Mouse (Mus musculus) embryonic facial prominence, embryonic 14.5 days (tissue): ENCODE results near the gene 1700102P08Rik. TPM values are rescaled to one million over a fixed set of nuclear protein-coding genes. Genes with fewer than 3 reads are reported as not detected.

Source experiments
- ATAC-seq: fragments of 200-750 bp; cut with Nextera tagmentation; 2 replicates; pipeline ENCODE4 v1.8.0; 2017; ENCODE audit warnings: low read depth, moderate number of reproducible peaks, moderate TSS enrichment
- DNase-seq: peaks from one replicate; pipeline ENCODE4 v3.0.0-alpha.2; 2015; ENCODE audit warnings: low spot score
- H3K27ac ChIP-seq: fragments of 300-500 bp; sonication (generic); replicated peaks from 2 replicates; pipeline ENCODE4 v1.5.1; 2014; ENCODE audit warnings: low read depth, mild to moderate bottlenecking, low read length, moderate library complexity
- H3K27me3 ChIP-seq: fragments of 300-500 bp; sonication (generic); replicated peaks from 2 replicates; pipeline ENCODE4 v1.6.1; 2014; ENCODE audit warnings: low read length; ENCODE audit not compliant: control insufficient read depth, insufficient read depth
- H3K36me3 ChIP-seq: fragments of 300-500 bp; sonication (generic); 2 replicates; pipeline ENCODE4 v1.6.1; 2014; ENCODE audit warnings: low read length, mixed read lengths; ENCODE audit not compliant: control insufficient read depth, insufficient read depth
- H3K4me1 ChIP-seq: fragments of 300-500 bp; sonication (generic); 2 replicates; pipeline ENCODE4 v1.6.1; 2014; ENCODE audit warnings: antibody characterized with exemption, low read length; ENCODE audit not compliant: control insufficient read depth, insufficient read depth
- H3K4me2 ChIP-seq: fragments of 300-500 bp; sonication (generic); 2 replicates; pipeline ENCODE4 v1.6.1; 2014; ENCODE audit warnings: low read depth, mild to moderate bottlenecking, low read length, moderate library complexity, mixed read lengths
- H3K4me3 ChIP-seq: fragments of 300-500 bp; sonication (generic); 2 replicates; pipeline ENCODE4 v1.5.1; 2014; ENCODE audit warnings: low read depth, mild to moderate bottlenecking, low read length
- H3K9ac ChIP-seq: fragments of 300-500 bp; sonication (generic); 2 replicates; pipeline ENCODE4 v1.6.1; 2014; ENCODE audit warnings: low read depth, mild to moderate bottlenecking, low read length, moderate library complexity, mixed read lengths
- H3K9me3 ChIP-seq: fragments of 300-500 bp; sonication (generic); 2 replicates; pipeline ENCODE4 v1.6.1; 2016; ENCODE audit warnings: low read length; ENCODE audit not compliant: control insufficient read depth
- WGBS: fragments of 180-500 bp; shearing (Covaris S2); extraction: QIAGEN DNeasy Blood & Tissue Kit; methylation state at CpG from one replicate; pipeline ENCODE4 v1.1.7; 2014; 5-methylcytosine and 5-hydroxymethylcytosine counted together
- polyA plus RNA-seq: library from polyadenylated mRNA; unstranded; fragments of >200 nt; fragmentation: Nextera tagmentation; extraction: Ambion mirVana; gene quantifications from 2 replicates; pipeline ENCODE4 v1.2.1, GENCODE M21; 2014

The 1700102P08Rik gene
- polyA plus RNA-seq, 1 experiment from 2014 or later, result 0.58 TPM

GRCm38 (mm10) chr9:108451170-108451493, 58.5 kb downstream of the 1700102P08Rik start:
- ATAC-seq, result no peak
- Histone ChIP-seq H3K36me3 (peaks cover 16% of the 10 kb centered on the region), H3K4me2 (peak overlapping the region; percentile 78), H3K4me1 (peaks cover 36% of the 10 kb centered on the region), H3K9ac (no peak overlapping the region), H3K9me3 (no peaks in the 10 kb centered on the region), H3K27ac (0 out of 2 replicates have a peak overlapping the region, but pooled peaks have one; percentile 52), H3K27me3 (no peaks in the 10 kb centered on the region), H3K4me3 (peak overlapping the region; percentile 60; the same call in 1 of the 2 replicates)
- no peak for DNase-seq
- WGBS, result 74% methylated on average over 6 of the region's 6 CpGs

DNA sequence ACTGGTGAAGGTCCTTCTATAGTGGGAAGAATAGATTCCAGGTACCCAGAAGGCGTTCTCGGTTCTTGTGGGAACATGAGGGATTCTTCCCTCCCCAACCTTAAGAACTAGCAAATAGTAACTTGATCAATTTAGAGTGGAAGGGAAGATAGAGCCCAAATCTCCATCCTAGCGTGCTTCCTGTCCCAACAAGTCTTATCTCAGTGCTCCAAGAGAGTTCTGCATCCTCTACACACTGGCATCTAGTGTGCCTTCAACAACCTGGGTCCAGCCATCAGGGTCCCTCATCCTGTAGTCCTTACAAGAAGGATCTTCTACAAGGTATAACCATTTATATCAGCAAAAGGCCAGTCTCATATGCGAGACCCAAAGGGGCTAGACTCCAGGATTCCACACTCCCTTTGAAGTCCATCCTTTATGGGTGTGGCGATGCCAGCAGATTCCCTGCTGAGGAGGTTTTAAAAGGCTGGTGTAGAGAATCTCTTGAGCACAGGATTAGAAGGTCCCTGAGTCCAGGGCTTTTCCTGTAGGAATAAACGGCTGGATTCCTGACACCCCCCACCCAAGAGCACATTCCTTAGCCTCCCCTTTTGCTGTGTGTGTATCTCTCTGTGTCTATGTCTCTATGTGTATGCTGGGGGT, 59.0 kb downstream of the 1700102P08Rik start:
- no peak for DNase-seq
- Histone ChIP-seq H3K36me3 (peaks cover 16% of the 10 kb centered on the region), H3K9ac (peak overlapping the region; percentile 74), H3K27ac (peak overlapping the region; percentile 79), H3K4me1 (peaks cover 36% of the 10 kb centered on the region), H3K9me3 (no peaks in the 10 kb centered on the region), H3K27me3 (no peaks in the 10 kb centered on the region), H3K4me2 (peak overlapping the region; percentile 78), H3K4me3 (peak overlapping the region; percentile 60)
- no peak for ATAC-seq
- WGBS, result 50% methylated on average over 6 of the region's 6 CpGs

DNA sequence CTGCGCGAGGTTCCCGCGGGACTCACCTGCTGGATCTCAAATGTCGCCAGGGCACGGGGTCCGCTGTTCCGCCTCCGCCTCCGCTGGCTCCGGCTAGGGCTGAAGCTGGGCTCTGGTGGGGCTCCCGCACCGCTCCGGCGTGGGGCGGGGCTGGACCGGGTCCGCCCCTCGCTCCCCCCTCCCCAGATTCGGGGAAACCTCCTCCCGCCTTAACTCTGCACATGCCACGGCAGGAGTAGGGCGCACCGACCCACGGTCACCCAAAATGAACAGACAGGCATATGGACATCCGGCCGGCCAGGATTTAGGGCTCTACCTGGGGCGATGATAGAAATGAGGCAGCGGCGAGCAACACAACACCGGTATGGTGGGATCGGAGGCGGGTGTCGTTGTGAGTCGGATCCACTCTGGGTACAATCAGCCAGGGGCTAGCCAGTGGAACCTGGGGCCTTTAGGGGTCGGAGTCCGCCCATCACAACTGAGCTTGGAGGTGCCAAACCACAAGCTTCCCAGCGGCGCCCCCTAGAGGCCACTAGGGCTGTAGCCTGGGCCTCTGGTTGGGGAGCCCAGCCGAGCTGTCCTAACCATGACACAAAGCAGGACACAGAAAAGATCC, 59.8 kb downstream of the 1700102P08Rik start:
- DNase-seq, result peak; percentile 94
- no peaks in the 10 kb centered on the region for H3K27me3 ChIP-seq
- H3K4me1 ChIP-seq, result peaks cover 36% of the 10 kb centered on the region
- H3K27ac ChIP-seq, result peak overlapping the region; percentile 79
- H3K4me3 ChIP-seq, result peak overlapping the region; percentile 60
- H3K9ac ChIP-seq, result peak overlapping the region; percentile 74
- under 1% methylated on average over 35 of the region's 40 CpGs for WGBS
- H3K36me3 ChIP-seq, result peaks cover 16% of the 10 kb centered on the region
- peak; percentile 92 for ATAC-seq
- no peaks in the 10 kb centered on the region for H3K9me3 ChIP-seq
- peak overlapping the region; percentile 78 for H3K4me2 ChIP-seq

DNA sequence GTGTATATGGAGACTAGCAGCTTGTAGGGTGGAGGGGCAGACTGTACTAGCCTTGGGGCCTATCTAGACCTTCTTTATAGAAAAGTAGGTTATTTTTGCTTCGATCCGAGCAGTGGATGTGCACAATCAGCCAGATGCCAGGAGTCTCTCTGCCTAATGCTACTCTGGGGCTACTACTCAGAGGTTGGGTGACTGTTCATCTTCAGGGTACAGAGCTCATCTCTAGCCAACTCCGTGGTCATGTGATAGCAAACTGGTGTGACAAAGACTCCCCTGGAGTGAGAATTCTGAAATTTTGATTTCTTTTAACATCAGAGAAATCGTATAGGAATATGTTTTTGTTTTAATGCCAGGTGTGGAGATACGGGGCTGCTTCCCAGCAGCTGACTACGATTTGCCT, 60.3 kb downstream of the 1700102P08Rik start:
- Histone ChIP-seq H3K27me3 (no peaks in the 10 kb centered on the region), H3K36me3 (peaks cover 12% of the 10 kb centered on the region), H3K4me3 (peak overlapping the region; percentile 60), H3K27ac (peak overlapping the region; percentile 79), H3K4me2 (peak overlapping the region; percentile 78), H3K9me3 (no peaks in the 10 kb centered on the region), H3K4me1 (peaks cover 36% of the 10 kb centered on the region), H3K9ac (peak overlapping the region; percentile 74)
- ATAC-seq (no peak), DNase-seq (no peak)
- WGBS, result 20% methylated on average over 6 of the region's 6 CpGs

- peak overlapping the region; percentile 60 for H3K4me3 ChIP-seq
Observed at GRCm38 (mm10) chr9:108453458-108453857, 60.9 kb downstream of the 1700102P08Rik start.

DNA sequence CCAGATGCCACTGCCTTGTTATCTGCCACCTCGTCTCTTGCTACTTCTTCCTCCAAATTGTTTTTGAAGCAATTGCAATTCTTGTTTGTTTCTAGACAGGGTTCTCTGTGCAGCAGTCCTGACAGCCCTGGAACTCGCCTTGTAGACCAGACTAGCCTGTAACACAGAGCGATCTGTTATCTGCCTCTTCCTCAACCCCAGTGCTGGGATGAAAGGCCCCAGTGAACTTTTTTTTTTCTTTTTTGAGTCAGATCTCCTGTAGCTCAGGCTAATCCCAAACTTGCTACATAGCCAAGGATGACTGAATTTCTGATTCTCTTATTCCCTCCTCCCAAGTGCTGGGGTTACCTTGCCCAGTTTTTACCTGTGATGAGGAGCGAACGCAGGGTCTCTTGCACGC, 61.8 kb downstream of the 1700102P08Rik start:
- no peaks in the 10 kb centered on the region for H3K27me3 ChIP-seq
- H3K36me3 ChIP-seq, result no peaks in the 10 kb centered on the region
- no peak overlapping the region for H3K4me3 ChIP-seq
- H3K9ac ChIP-seq, result no peak overlapping the region
- no peak overlapping the region for H3K4me2 ChIP-seq
- 87% methylated on average over 6 of the region's 6 CpGs for WGBS
- H3K27ac ChIP-seq, result no peak overlapping the region
- no peaks in the 10 kb centered on the region for H3K9me3 ChIP-seq
- H3K4me1 ChIP-seq, result peaks cover 33% of the 10 kb centered on the region
- ATAC-seq (no peak), DNase-seq (no peak)

More at GRCm38 (mm10) chr9:108453458-108453857, 60.9 kb downstream of the 1700102P08Rik start:
- H3K4me2 ChIP-seq, result peak overlapping the region; percentile 78
- ATAC-seq (no peak), DNase-seq (peak; percentile 25)
- peak overlapping the region; percentile 79 for H3K27ac ChIP-seq
- no peaks in the 10 kb centered on the region for H3K27me3 ChIP-seq
- H3K9ac ChIP-seq, result peak overlapping the region; percentile 74
- H3K4me1 ChIP-seq, result peaks cover 36% of the 10 kb centered on the region
- H3K36me3 ChIP-seq, result peaks cover 7% of the 10 kb centered on the region
- H3K9me3 ChIP-seq, result no peaks in the 10 kb centered on the region
- WGBS, result 58% methylated on average over 4 of the region's 4 CpGs

GRCm38 (mm10) chr9:108455747-108456571, 63.4 kb downstream of the 1700102P08Rik start:
- Histone ChIP-seq H3K4me1 (peaks cover 21% of the 10 kb centered on the region), H3K27ac (no peak overlapping the region), H3K4me2 (no peak overlapping the region), H3K9me3 (no peaks in the 10 kb centered on the region), H3K27me3 (no peaks in the 10 kb centered on the region), H3K4me3 (no peak overlapping the region), H3K9ac (no peak overlapping the region), H3K36me3 (no peaks in the 10 kb centered on the region)
- ATAC-seq (no peak), DNase-seq (no peak)
- WGBS, result 76% methylated on average over 12 of the region's 12 CpGs

DNA sequence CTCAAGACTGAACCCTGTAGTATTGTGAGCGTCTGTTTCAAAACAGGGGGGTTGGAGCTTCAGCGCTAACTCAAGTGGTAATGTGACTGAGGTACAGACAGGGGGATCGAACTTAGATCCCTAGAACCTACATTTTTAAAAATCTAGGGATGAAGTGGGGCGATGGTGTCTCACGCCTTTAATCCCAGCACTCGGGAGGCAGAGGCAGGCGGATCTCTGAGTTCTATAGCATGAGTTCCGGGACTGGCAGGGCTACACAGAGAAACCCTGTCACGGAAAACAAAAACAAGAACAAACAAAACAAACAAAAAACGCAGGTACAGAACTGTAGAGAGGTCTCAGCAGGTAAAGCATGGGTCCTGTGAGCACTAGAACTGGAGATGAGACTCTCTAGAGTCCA, 64.3 kb downstream of the 1700102P08Rik start:
- H3K27me3 ChIP-seq, result no peaks in the 10 kb centered on the region
- H3K9me3 ChIP-seq, result no peaks in the 10 kb centered on the region
- ATAC-seq, result no peak
- H3K4me3 ChIP-seq, result no peak overlapping the region
- WGBS, result 86% methylated on average over 10 of the region's 10 CpGs
- no peak overlapping the region for H3K27ac ChIP-seq
- H3K4me1 ChIP-seq, result peaks cover 24% of the 10 kb centered on the region
- no peak overlapping the region for H3K4me2 ChIP-seq
- no peak for DNase-seq
- no peak overlapping the region for H3K9ac ChIP-seq
- H3K36me3 ChIP-seq, result no peaks in the 10 kb centered on the region
